Mouse (Mus musculus): ENCODE results near the gene Fcho1. TPM values are rescaled to one million over a fixed set of nuclear protein-coding genes. Genes with fewer than 3 reads are reported as not detected.

Gene Fcho1
- total and polyA plus RNA-seq, 2 experiments from 2014 or later, result 89.5 to 114 TPM

DNA sequence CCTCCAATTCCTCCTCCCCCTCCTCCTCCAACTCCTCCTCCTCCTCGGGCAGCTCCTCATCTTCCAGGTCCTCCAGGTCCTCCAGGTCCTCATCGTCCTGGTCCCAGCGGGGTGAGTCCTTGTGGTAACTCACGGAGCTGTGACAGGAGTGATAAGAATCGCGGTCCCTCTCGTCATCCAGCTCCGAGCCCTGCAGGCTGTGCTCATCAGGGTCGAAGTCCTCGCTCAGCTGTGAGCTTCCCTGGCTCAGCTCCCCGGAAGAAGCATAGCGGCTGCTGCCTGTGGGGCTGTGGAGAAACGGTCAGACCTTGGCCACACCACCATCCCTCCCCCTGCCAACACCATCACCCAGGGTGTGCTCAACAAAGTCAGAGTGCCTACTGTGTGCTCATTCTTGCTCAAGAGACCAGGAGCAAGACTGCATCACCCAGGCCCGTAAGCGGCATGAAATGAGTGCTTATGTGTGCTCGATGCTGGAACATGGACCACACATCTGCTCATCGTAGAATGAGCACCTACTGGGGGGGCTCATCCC, 66.9 kb downstream of the Fcho1 start:
- Histone ChIP-seq H3K4me3 (ENCODE audit: low read depth, low read length) (no peak overlapping the region), H3K9me3 (ENCODE audit: low read length) (no peaks in the 10 kb centered on the region), H3K27ac (ENCODE audit: low read depth, low read length) (no peak overlapping the region), H3K4me1 (ENCODE audit: insufficient read depth, low read length) (no peaks in the 10 kb centered on the region), H3K9ac (replicated peaks; ENCODE audit: low read length, poor library complexity, severe bottlenecking) (no peak overlapping the region), H3K36me3 (ENCODE audit: insufficient read depth, low read length) (peaks cover 50% of the 10 kb centered on the region), H3K27me3 (ENCODE audit: insufficient read depth, low read length) (peaks cover 5% of the 10 kb centered on the region; the same call in 1 of the 2 replicates), H3K4me2 (ENCODE audit: low read depth, low read length, poor library complexity, severe bottlenecking) (no peak overlapping the region)
- 38% methylated on average over 17 of the region's 17 CpGs for WGBS
- no peak for TF ChIP-seq CTCF (IDR thresholded peaks at IDR 0.05)
- ATAC-seq (ENCODE audit: low FRiP score) (no peak), DNase-seq (ENCODE audit: low spot score) (no peak)

Other genes with a start within 250 kb of the Fcho1 start
- gene Ano8, start 239.8 kb downstream of the Fcho1 start, total RNA-seq (2014; rRNA removed), result 81.6 and 82.2 TPM in 2 replicates
- 5.4 and 5.6 TPM in 2 replicates for gene Ano8, start 239.8 kb downstream of the Fcho1 start, polyA plus RNA-seq (2015; fragmentation: Nextera tagmentation; extraction: Ambion mirVana)
- 28.0 and 31.5 TPM in 2 replicates for gene Gtpbp3, start 237.6 kb downstream of the Fcho1 start, total RNA-seq (2014; rRNA removed)
- 11.4 and 11.5 TPM in 2 replicates for gene Gtpbp3, start 237.6 kb downstream of the Fcho1 start, polyA plus RNA-seq (2015; fragmentation: Nextera tagmentation; extraction: Ambion mirVana)
- 4.8 and 7.6 TPM in 2 replicates for gene Plvap, start 214.0 kb downstream of the Fcho1 start, total RNA-seq (2014; rRNA removed)
- 9.0 and 10.4 TPM in 2 replicates for gene Plvap, start 214.0 kb downstream of the Fcho1 start, polyA plus RNA-seq (2015; fragmentation: Nextera tagmentation; extraction: Ambion mirVana)
- gene Ccdc194, start 200.0 kb downstream of the Fcho1 start, total RNA-seq (2014; rRNA removed), result 0.27 TPM in 1 of 2 replicates, not detected in the other
- not detected in 2 replicates for gene Ccdc194, start 200.0 kb downstream of the Fcho1 start, polyA plus RNA-seq (2015; fragmentation: Nextera tagmentation; extraction: Ambion mirVana)
- 12.6 and 15.3 TPM in 2 replicates for gene Bst2, start 188.3 kb downstream of the Fcho1 start, total RNA-seq (2014; rRNA removed)
- 15.3 and 17.6 TPM in 2 replicates for gene Bst2, start 188.3 kb downstream of the Fcho1 start, polyA plus RNA-seq (2015; fragmentation: Nextera tagmentation; extraction: Ambion mirVana)
- 77.4 and 79.2 TPM in 2 replicates for gene Mvb12a, start 182.8 kb downstream of the Fcho1 start, total RNA-seq (2014; rRNA removed)
- gene Mvb12a, start 182.8 kb downstream of the Fcho1 start, polyA plus RNA-seq (2015; fragmentation: Nextera tagmentation; extraction: Ambion mirVana), result 81.4 and 82.6 TPM in 2 replicates
- 0.11 and 0.14 TPM in 2 replicates for gene Tmem221, start 166.8 kb downstream of the Fcho1 start, total RNA-seq (2014; rRNA removed)
- gene Tmem221, start 166.8 kb downstream of the Fcho1 start, polyA plus RNA-seq (2015; fragmentation: Nextera tagmentation; extraction: Ambion mirVana), result 0.20 TPM in 1 of 2 replicates, not detected in the other
- 0.55 TPM in 1 of 2 replicates, not detected in the other for gene Nxnl1, start 159.1 kb downstream of the Fcho1 start, total RNA-seq (2014; rRNA removed)
- 0.05 and 0.12 TPM in 2 replicates for gene Nxnl1, start 159.1 kb downstream of the Fcho1 start, polyA plus RNA-seq (2015; fragmentation: Nextera tagmentation; extraction: Ambion mirVana)
- 150 and 160 TPM in 2 replicates for gene Slc27a1, start 156.8 kb downstream of the Fcho1 start, total RNA-seq (2014; rRNA removed)
- gene Slc27a1, start 156.8 kb downstream of the Fcho1 start, polyA plus RNA-seq (2015; fragmentation: Nextera tagmentation; extraction: Ambion mirVana), result 99.7 and 110 TPM in 2 replicates
- 333 and 399 TPM in 2 replicates for gene Pgls, start 133.5 kb downstream of the Fcho1 start, total RNA-seq (2014; rRNA removed)
- 293 and 300 TPM in 2 replicates for gene Pgls, start 133.5 kb downstream of the Fcho1 start, polyA plus RNA-seq (2015; fragmentation: Nextera tagmentation; extraction: Ambion mirVana)
- 5.3 and 5.9 TPM in 2 replicates for gene Fam129c, start 128.1 kb downstream of the Fcho1 start, total RNA-seq (2014; rRNA removed)
- gene Fam129c, start 128.1 kb downstream of the Fcho1 start, polyA plus RNA-seq (2015; fragmentation: Nextera tagmentation; extraction: Ambion mirVana), result 4.5 and 4.7 TPM in 2 replicates
- gene Colgalt1, start 114.7 kb downstream of the Fcho1 start, total RNA-seq (2014; rRNA removed), result 104 and 106 TPM in 2 replicates
- gene Colgalt1, start 114.7 kb downstream of the Fcho1 start, polyA plus RNA-seq (2015; fragmentation: Nextera tagmentation; extraction: Ambion mirVana), result 62.8 TPM in 2 replicates
- gene Unc13a, start 54.0 kb downstream of the Fcho1 start, total RNA-seq (2014; rRNA removed), result 69.0 and 70.8 TPM in 2 replicates
- 14.5 and 16.2 TPM in 2 replicates for gene Unc13a, start 54.0 kb downstream of the Fcho1 start, polyA plus RNA-seq (2015; fragmentation: Nextera tagmentation; extraction: Ambion mirVana)
- gene Jak3, start 49.4 kb downstream of the Fcho1 start, total RNA-seq (2014; rRNA removed), result 9.0 and 12.3 TPM in 2 replicates
- 6.4 and 7.1 TPM in 2 replicates for gene Jak3, start 49.4 kb downstream of the Fcho1 start, polyA plus RNA-seq (2015; fragmentation: Nextera tagmentation; extraction: Ambion mirVana)
- not detected in 2 replicates for gene Insl3, start 36.5 kb downstream of the Fcho1 start, total RNA-seq (2014; rRNA removed)
- gene Insl3, start 36.5 kb downstream of the Fcho1 start, polyA plus RNA-seq (2015; fragmentation: Nextera tagmentation; extraction: Ambion mirVana), result 1.2 and 2.1 TPM in 2 replicates
- gene B3gnt3, start 23.9 kb downstream of the Fcho1 start, total RNA-seq (2014; rRNA removed), result 0.24 and 1.6 TPM in 2 replicates
- 0.31 and 0.50 TPM in 2 replicates for gene B3gnt3, start 23.9 kb downstream of the Fcho1 start, polyA plus RNA-seq (2015; fragmentation: Nextera tagmentation; extraction: Ambion mirVana)
- gene Zfp709, start 156.3 kb upstream of the Fcho1 start, total RNA-seq (2014; rRNA removed), result 9.0 and 12.0 TPM in 2 replicates
- gene Zfp709, start 156.3 kb upstream of the Fcho1 start, polyA plus RNA-seq (2015; fragmentation: Nextera tagmentation; extraction: Ambion mirVana), result 5.6 and 6.0 TPM in 2 replicates
- gene Zfp882, start 182.9 kb upstream of the Fcho1 start, total RNA-seq (2014; rRNA removed), result 14.6 and 19.6 TPM in 2 replicates
- 6.3 and 6.8 TPM in 2 replicates for gene Zfp882, start 182.9 kb upstream of the Fcho1 start, polyA plus RNA-seq (2015; fragmentation: Nextera tagmentation; extraction: Ambion mirVana)
- gene Zfp617, start 182.9 kb upstream of the Fcho1 start, total RNA-seq (2014; rRNA removed), result 17.6 and 29.1 TPM in 2 replicates
- 19.9 and 21.5 TPM in 2 replicates for gene Zfp617, start 182.9 kb upstream of the Fcho1 start, polyA plus RNA-seq (2015; fragmentation: Nextera tagmentation; extraction: Ambion mirVana)
- gene Zfp961, start 225.3 kb upstream of the Fcho1 start, total RNA-seq (2014; rRNA removed), result 18.1 and 28.2 TPM in 2 replicates
- 12.5 and 13.4 TPM in 2 replicates for gene Zfp961, start 225.3 kb upstream of the Fcho1 start, polyA plus RNA-seq (2015; fragmentation: Nextera tagmentation; extraction: Ambion mirVana)

Data from midbrain, postnatal 0 days (tissue).